Mouse (Mus musculus) C2C12 (cell line): Measurements from ENCODE around the gene Bri3bp.

Experiments used
- CEBPB ChIP-seq: IDR thresholded peaks from one replicate; pipeline ENCODE4 v1.6.1; 2011; ENCODE audit warnings: low read depth, mild to moderate bottlenecking, control low read depth, moderate library complexity
- CTCF ChIP-seq: IDR thresholded peaks from one replicate; pipeline ENCODE4 v1.5.1; 2011; ENCODE audit not compliant: control insufficient read depth, insufficient read depth, insufficient read length
- MAX ChIP-seq: IDR thresholded peaks from one replicate; pipeline ENCODE4 v1.6.1; 2011; ENCODE audit warnings: mild to moderate bottlenecking, control low read depth
- USF1 ChIP-seq: IDR thresholded peaks from one replicate; pipeline ENCODE4 v1.6.1; 2011; ENCODE audit warnings: low read depth, mild to moderate bottlenecking, control low read depth, moderate library complexity

DNA sequence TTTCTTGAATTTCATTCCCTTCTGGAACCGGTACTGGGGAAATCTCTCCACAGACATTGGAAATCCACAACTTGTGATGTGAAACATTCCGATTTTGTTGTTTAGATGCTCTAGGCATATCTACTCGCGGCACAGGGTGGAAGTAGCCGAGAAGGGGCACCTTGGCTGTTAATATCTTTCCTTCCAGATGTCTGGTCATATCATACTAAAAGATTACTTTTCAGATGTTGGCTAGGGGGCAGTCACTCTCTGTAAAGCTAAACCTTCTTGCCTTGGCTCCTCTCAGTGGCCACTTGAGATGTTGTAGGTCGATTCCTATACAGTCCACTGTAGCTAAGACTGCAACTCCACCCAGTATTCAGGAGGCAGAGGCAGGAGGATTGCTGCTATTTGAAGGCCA is 14.7 kb downstream of the Bri3bp start:
- no peak for TF ChIP-seq CTCF
- TF ChIP-seq CEBPB = no peak
- no peak for TF ChIP-seq MAX
- TF ChIP-seq USF1 = no peak
